ENCODE assay signal across 7 mouse cellular contexts in genomic region chr1:71844938-71845685, GRCm38 (mm10).
DNase-seq lines count a peak whose midpoint lies in the region; ATAC-seq and TF ChIP-seq lines count a peak whose summit lies in the region.

No protein-coding gene starts in this region.

- ATAC-seq in erythroid progenitor cell, adult 5-6 weeks (replicated peaks; ENCODE audit: low FRiP score, poor library complexity, severe bottlenecking) = no peak
- ATAC-seq in hindbrain, postnatal 0 days = no peak
- no peak for ATAC-seq in monocyte, adult 5-6 weeks (replicated peaks; ENCODE audit: insufficient number of reproducible peaks, low FRiP score, low TSS enrichment, poor library complexity, severe bottlenecking)

- no peak overlapping the region for H3K4me2 ChIP-seq in hindbrain, postnatal 0 days (ENCODE audit: low read depth, low read length)

- H3K9me3 ChIP-seq in hindbrain, postnatal 0 days (ENCODE audit: low read length) = no peaks in the 10 kb centered on the region

- no peaks in the 10 kb centered on the region for H3K4me1 ChIP-seq in kidney, adult 2 months (ENCODE audit: control insufficient read depth, insufficient read depth, low read length)
- H3K4me1 ChIP-seq in hindbrain, postnatal 0 days (ENCODE audit: insufficient read depth, low read length) = no peaks in the 10 kb centered on the region

- no peak for TF ChIP-seq CTCF in kidney, adult 2 months (conservative IDR thresholded peaks at IDR 0.05; ENCODE audit: insufficient read depth, insufficient read length, low read depth, low read length)
- TF ChIP-seq CTCF in hindbrain, postnatal 0 days (IDR thresholded peaks at IDR 0.05; ENCODE audit: low read depth) = no peak

- DNase-seq in brain, adult 2 months (ENCODE audit: low read depth, low spot score) = peak; percentile 67
- DNase-seq in frontal cortex, adult 2 months (ENCODE audit: extremely low spot score in 1 of 2, low spot score in 1 of 2) = peak; percentile 7 to 51
- peak; percentile 28 for DNase-seq in kidney, adult 2 months
- peak; percentile 4 for DNase-seq in lung, postnatal 36 days
- DNase-seq in hindbrain, postnatal 0 days (ENCODE audit: low spot score) = no peak

- no peak for TF ChIP-seq POLR2A in kidney, adult 2 months (IDR thresholded peaks at IDR 0.05; ENCODE audit: low read depth, low read length)

- H3K27me3 ChIP-seq in kidney, adult 2 months (replicated peaks; ENCODE audit: control insufficient read depth, insufficient read depth, low read length) = no peaks in the 10 kb centered on the region
- no peaks in the 10 kb centered on the region for H3K27me3 ChIP-seq in hindbrain, postnatal 0 days (ENCODE audit: insufficient read depth, low read length)

- 0 out of 2 replicates have a peak overlapping the region, but pooled peaks have one; percentile 7 for H3K4me3 ChIP-seq in kidney, adult 2 months (ENCODE audit: insufficient read depth, low read depth, low read length)
- no peak overlapping the region for H3K4me3 ChIP-seq in hindbrain, postnatal 0 days (ENCODE audit: low read length)

- no peaks in the 10 kb centered on the region for H3K36me3 ChIP-seq in kidney, adult 2 months (ENCODE audit: control insufficient read depth, insufficient read depth, low read length)
- H3K36me3 ChIP-seq in hindbrain, postnatal 0 days (ENCODE audit: insufficient read depth, low read length) = no peaks in the 10 kb centered on the region

- 32% methylated on average over 16 of the region's 16 CpGs for WGBS in kidney, adult 2 months
- 79% methylated on average over 16 of the region's 16 CpGs for WGBS in hindbrain, postnatal 0 days

- no peak overlapping the region for H3K9ac ChIP-seq in hindbrain, postnatal 0 days (replicated peaks; ENCODE audit: low read length)

- H3K27ac ChIP-seq in kidney, adult 2 months (ENCODE audit: insufficient read depth, low read depth, low read length) = no peak overlapping the region
- H3K27ac ChIP-seq in hindbrain, postnatal 0 days = no peak overlapping the region
